Mouse (Mus musculus): ENCODE measurements around the gene Igfbpl1. TPM values are rescaled to one million over a fixed set of nuclear protein-coding genes. Genes with fewer than 3 reads are reported as not detected.

The Igfbpl1 gene
- polyA plus RNA-seq (2014; fragmentation: Nextera tagmentation; extraction: Ambion mirVana) = 0.26 and 0.40 TPM in 2 replicates

DNA sequence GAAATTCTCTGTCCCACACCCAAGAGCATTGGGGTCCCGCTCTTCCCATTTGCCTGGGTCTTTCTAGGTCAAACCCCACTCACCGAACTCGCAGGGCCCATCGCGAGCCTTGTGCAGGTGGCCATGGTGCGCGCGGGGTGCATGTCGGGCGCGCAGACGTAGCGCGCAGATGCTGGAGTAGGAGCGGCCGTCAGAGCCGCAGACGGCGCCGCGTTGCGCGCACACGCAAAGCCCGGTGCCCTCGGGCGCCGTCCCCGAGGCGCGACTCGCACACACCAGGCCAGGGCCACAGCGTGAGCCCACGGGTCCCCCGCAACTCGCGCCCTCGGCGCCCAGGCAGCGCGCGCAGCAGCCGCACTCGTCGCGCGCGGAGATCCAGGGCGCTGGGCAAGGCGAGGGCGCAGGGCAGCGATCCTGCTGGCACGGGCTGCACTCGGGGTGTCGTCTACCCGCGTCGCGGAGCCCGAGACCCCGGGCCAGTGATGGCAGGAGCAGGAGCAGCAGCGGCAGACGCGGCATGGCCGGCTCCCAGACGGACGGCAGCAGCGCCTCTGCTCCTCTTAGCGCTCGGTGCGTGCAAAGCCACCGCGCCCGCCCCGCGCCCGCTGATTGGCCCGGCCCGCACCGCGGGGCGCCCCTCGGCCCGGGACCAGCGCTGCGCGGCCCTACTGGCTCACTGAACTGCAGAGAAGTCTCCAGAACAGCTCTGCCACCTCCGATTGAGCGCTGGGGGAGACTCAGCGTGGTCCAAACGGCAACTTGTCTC lies at the start of gene Igfbpl1:
Igfbpl1 (minus strand) TSS at position 649 of the 766 bp plus-strand sequence.
- peaks cover 80% of the 10 kb centered on the region for H3K27me3 ChIP-seq (replicated peaks; ENCODE audit: control insufficient read depth, insufficient read depth, low read length)
- no peaks in the 10 kb centered on the region for H3K36me3 ChIP-seq (ENCODE audit: control insufficient read depth, insufficient read depth, low read length)
- no peak within 1 kb of the TSS for H3K9ac ChIP-seq (ENCODE audit: low read depth, low read length)
- DNase-seq (ENCODE audit: low spot score) (no peak), ATAC-seq (replicated peaks; ENCODE audit: low FRiP score) (no peak)
- WGBS = 2% methylated on average over 91 of the region's 91 CpGs
- peaks cover 6% of the 10 kb centered on the region for H3K4me1 ChIP-seq (replicated peaks; ENCODE audit: control insufficient read depth, insufficient read depth, low read length)
- H3K27ac ChIP-seq (ENCODE audit: low read depth, low read length) = no peak within 1 kb of the TSS
- peak within 1 kb of the TSS; percentile 37 for H3K4me3 ChIP-seq (ENCODE audit: low read depth, low read length)
- no peaks in the 10 kb centered on the region for H3K9me3 ChIP-seq (ENCODE audit: control insufficient read depth, low read length)
- peak within 1 kb of the TSS; percentile 62 for H3K4me2 ChIP-seq

- H3K9ac ChIP-seq (ENCODE audit: low read depth, low read length) = no peak overlapping the region
- DNase-seq (ENCODE audit: low spot score) (no peak), ATAC-seq (replicated peaks; ENCODE audit: low FRiP score) (no peak)
- H3K4me1 ChIP-seq (replicated peaks; ENCODE audit: control insufficient read depth, insufficient read depth, low read length) = no peaks in the 10 kb centered on the region
- no peaks in the 10 kb centered on the region for H3K36me3 ChIP-seq (ENCODE audit: control insufficient read depth, insufficient read depth, low read length)
- H3K27ac ChIP-seq (ENCODE audit: low read depth, low read length) = no peak overlapping the region
- no peak overlapping the region for H3K4me2 ChIP-seq
- H3K9me3 ChIP-seq (ENCODE audit: control insufficient read depth, low read length) = 0 out of 2 replicates have a peak, but pooled peaks cover 4% of the 10 kb centered on the region
- no peak overlapping the region for H3K4me3 ChIP-seq (ENCODE audit: low read depth, low read length)
- H3K27me3 ChIP-seq (replicated peaks; ENCODE audit: control insufficient read depth, insufficient read depth, low read length) = no peaks in the 10 kb centered on the region
- WGBS = 79% methylated on average over 2 of the region's 2 CpGs
Observed at GRCm38 (mm10) chr4:45872147-45872546, 45.4 kb upstream of the Igfbpl1 start.

GRCm38 (mm10) chr4:45869021-45869815 lies 42.5 kb upstream of the Igfbpl1 start:
- no peak for DNase-seq (ENCODE audit: low spot score)
- Histone ChIP-seq H3K27me3 (replicated peaks; ENCODE audit: control insufficient read depth, insufficient read depth, low read length) (no peaks in the 10 kb centered on the region; the same call in 1 of the 2 replicates), H3K4me1 (replicated peaks; ENCODE audit: control insufficient read depth, insufficient read depth, low read length) (no peaks in the 10 kb centered on the region), H3K36me3 (ENCODE audit: control insufficient read depth, insufficient read depth, low read length) (no peaks in the 10 kb centered on the region), H3K9ac (ENCODE audit: low read depth, low read length) (no peak overlapping the region), H3K27ac (ENCODE audit: low read depth, low read length) (no peak overlapping the region), H3K4me3 (ENCODE audit: low read depth, low read length) (no peak overlapping the region), H3K4me2 (peak overlapping the region; percentile 18; the same call in 1 of the 2 replicates), H3K9me3 (ENCODE audit: control insufficient read depth, low read length) (no peaks in the 10 kb centered on the region)
- WGBS = 28% methylated on average over 24 of the region's 24 CpGs
- no peak for ATAC-seq (replicated peaks; ENCODE audit: low FRiP score)

- Histone ChIP-seq H3K27me3 (replicated peaks; ENCODE audit: control insufficient read depth, insufficient read depth, low read length) (no peaks in the 10 kb centered on the region; the same call in 1 of the 2 replicates), H3K36me3 (ENCODE audit: control insufficient read depth, insufficient read depth, low read length) (no peaks in the 10 kb centered on the region), H3K4me1 (replicated peaks; ENCODE audit: control insufficient read depth, insufficient read depth, low read length) (no peaks in the 10 kb centered on the region), H3K9me3 (ENCODE audit: control insufficient read depth, low read length) (no peaks in the 10 kb centered on the region), H3K4me2 (no peak overlapping the region), H3K9ac (ENCODE audit: low read depth, low read length) (no peak overlapping the region), H3K4me3 (ENCODE audit: low read depth, low read length) (no peak overlapping the region), H3K27ac (ENCODE audit: low read depth, low read length) (no peak overlapping the region)
- ATAC-seq (replicated peaks; ENCODE audit: low FRiP score) (no peak), DNase-seq (ENCODE audit: low spot score) (no peak)
- 81% methylated on average over 8 of the region's 8 CpGs for WGBS
Observed at GRCm38 (mm10) chr4:45867416-45867815, 40.7 kb upstream of the Igfbpl1 start.

- H3K4me3 ChIP-seq (ENCODE audit: low read depth, low read length) = no peak overlapping the region
- no peak overlapping the region for H3K27ac ChIP-seq (ENCODE audit: low read depth, low read length)
- H3K4me2 ChIP-seq = no peak overlapping the region
- DNase-seq (ENCODE audit: low spot score) = no peak
- H3K4me1 ChIP-seq (replicated peaks; ENCODE audit: control insufficient read depth, insufficient read depth, low read length) = no peaks in the 10 kb centered on the region
- no peak overlapping the region for H3K9ac ChIP-seq (ENCODE audit: low read depth, low read length)
- no peak for ATAC-seq (replicated peaks; ENCODE audit: low FRiP score)
- no peaks in the 10 kb centered on the region for H3K9me3 ChIP-seq (ENCODE audit: control insufficient read depth, low read length)
- WGBS = 54% methylated on average over 5 of the region's 5 CpGs
- H3K27me3 ChIP-seq (replicated peaks; ENCODE audit: control insufficient read depth, insufficient read depth, low read length) = no peaks in the 10 kb centered on the region; the same call in 1 of the 2 replicates
- no peaks in the 10 kb centered on the region for H3K36me3 ChIP-seq (ENCODE audit: control insufficient read depth, insufficient read depth, low read length)
Observed at GRCm38 (mm10) chr4:45861160-45861559, 34.4 kb upstream of the Igfbpl1 start.

DNA sequence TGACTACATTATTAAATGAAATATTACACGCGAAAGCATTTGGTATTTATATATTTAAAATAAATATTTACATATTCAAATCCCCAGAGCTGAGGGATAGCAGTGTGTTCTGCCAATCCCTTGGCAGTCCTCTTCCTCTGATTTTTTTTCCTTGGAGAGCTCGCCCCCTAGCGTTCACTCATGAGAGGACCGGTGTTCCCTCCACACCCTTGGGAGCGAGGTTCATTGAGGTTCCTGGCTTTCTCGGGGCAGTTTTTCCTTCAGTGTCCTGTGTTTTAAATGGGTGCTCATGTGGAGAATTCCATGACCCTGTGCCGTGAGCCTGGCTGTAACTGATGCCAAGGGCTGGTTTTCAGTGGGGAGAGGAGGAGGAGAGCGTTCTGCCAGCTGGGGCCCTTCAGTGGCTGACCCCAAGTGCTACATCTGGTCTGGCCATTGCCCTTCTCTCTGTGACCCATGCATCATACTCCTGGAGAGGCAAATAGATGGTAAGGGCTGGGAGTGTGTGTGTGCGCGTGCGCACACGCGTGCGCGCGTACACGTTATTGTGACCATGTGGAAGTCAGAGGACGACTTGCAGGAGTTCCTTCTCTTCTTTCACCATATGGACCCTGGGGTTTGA lies 29.2 kb upstream of the Igfbpl1 start:
- DNase-seq (ENCODE audit: low spot score) = peak; percentile 54
- H3K36me3 ChIP-seq (ENCODE audit: control insufficient read depth, insufficient read depth, low read length) = no peaks in the 10 kb centered on the region
- H3K4me3 ChIP-seq (ENCODE audit: low read depth, low read length) = no peak overlapping the region
- H3K4me1 ChIP-seq (replicated peaks; ENCODE audit: control insufficient read depth, insufficient read depth, low read length) = no peaks in the 10 kb centered on the region
- no peak overlapping the region for H3K4me2 ChIP-seq
- no peaks in the 10 kb centered on the region for H3K27me3 ChIP-seq (replicated peaks; ENCODE audit: control insufficient read depth, insufficient read depth, low read length)
- ATAC-seq (replicated peaks; ENCODE audit: low FRiP score) = no peak
- H3K27ac ChIP-seq (ENCODE audit: low read depth, low read length) = no peak overlapping the region
- H3K9ac ChIP-seq (ENCODE audit: low read depth, low read length) = no peak overlapping the region
- H3K9me3 ChIP-seq (ENCODE audit: control insufficient read depth, low read length) = no peaks in the 10 kb centered on the region
- 46% methylated on average over 19 of the region's 19 CpGs for WGBS

DNA sequence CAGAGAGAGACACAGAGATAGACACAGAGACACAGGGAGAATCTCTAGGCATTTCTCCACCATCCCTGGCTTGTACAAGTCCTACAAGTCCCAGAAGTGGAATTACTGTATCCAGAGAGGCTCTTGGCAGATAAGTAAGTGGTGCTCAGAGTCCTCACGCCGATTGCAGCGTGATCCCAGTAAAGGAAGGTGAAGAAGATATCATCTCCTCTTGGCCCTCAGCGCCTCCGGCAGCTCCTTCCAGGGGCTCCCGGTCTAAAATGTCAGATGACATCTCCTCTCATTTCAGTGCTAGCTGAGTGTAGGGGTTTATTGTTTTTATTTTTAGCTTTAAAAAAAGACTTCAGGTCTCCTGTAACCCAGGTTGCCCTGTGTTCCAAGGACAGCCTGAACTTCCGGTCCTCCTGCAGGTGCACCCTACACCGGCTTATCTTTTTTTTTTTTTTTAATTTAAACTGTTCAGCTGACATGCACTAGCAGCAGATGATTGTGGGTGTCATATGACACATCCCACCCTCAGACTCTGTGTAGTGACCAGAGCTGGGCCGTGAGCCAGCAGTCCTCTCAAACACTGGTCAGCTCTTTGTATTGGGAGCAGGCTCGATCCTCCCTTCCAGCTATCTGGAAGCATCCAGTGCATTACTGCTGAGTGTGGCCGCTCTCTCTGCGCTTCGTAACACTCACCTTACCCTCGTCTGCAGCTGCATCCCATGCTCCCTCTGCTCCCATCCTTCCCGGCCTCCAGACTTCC lies 26.9 kb upstream of the Igfbpl1 start:
- H3K4me2 ChIP-seq = no peak overlapping the region
- 69% methylated on average over 15 of the region's 15 CpGs for WGBS
- H3K36me3 ChIP-seq (ENCODE audit: control insufficient read depth, insufficient read depth, low read length) = no peaks in the 10 kb centered on the region
- H3K4me3 ChIP-seq (ENCODE audit: low read depth, low read length) = no peak overlapping the region
- no peak overlapping the region for H3K27ac ChIP-seq (ENCODE audit: low read depth, low read length)
- H3K9ac ChIP-seq (ENCODE audit: low read depth, low read length) = no peak overlapping the region
- H3K9me3 ChIP-seq (ENCODE audit: control insufficient read depth, low read length) = no peaks in the 10 kb centered on the region
- ATAC-seq (replicated peaks; ENCODE audit: low FRiP score) (no peak), DNase-seq (ENCODE audit: low spot score) (no peak)
- H3K27me3 ChIP-seq (replicated peaks; ENCODE audit: control insufficient read depth, insufficient read depth, low read length) = 0 out of 2 replicates have a peak, but pooled peaks cover 5% of the 10 kb centered on the region
- no peaks in the 10 kb centered on the region for H3K4me1 ChIP-seq (replicated peaks; ENCODE audit: control insufficient read depth, insufficient read depth, low read length)

DNA sequence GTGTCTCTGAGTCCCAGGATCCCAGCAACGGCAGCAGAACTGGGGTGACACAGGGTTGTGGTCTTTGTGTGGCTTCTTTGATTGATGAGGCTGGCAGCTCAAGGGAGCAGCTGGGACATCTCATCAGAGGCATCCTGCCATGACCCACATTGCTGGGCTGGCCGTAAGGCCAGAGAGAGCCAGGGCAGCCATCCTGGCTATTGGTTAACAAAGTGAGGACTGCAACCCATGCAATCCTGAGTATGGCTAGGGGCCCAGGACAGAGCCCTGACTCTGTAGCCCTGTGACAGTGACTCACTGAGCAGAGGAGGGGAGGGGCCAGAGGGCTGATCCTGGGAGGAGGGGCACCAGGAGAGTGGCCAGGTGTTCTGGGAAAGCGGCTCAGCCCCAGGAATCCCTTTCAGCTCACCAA lies 24.9 kb upstream of the Igfbpl1 start:
- WGBS = 29% methylated on average over 3 of the region's 3 CpGs
- 0 out of 2 replicates have a peak, but pooled peaks have one; percentile 34 for ATAC-seq (replicated peaks; ENCODE audit: low FRiP score)

More for the DNA sequence above, 24.9 kb upstream of the Igfbpl1 start:
- Histone ChIP-seq H3K9me3 (ENCODE audit: control insufficient read depth, low read length) (no peaks in the 10 kb centered on the region), H3K4me3 (ENCODE audit: low read depth, low read length) (no peak overlapping the region), H3K27me3 (replicated peaks; ENCODE audit: control insufficient read depth, insufficient read depth, low read length) (peaks cover 9% of the 10 kb centered on the region; the same call in 1 of the 2 replicates), H3K4me1 (replicated peaks; ENCODE audit: control insufficient read depth, insufficient read depth, low read length) (0 out of 2 replicates have a peak, but pooled peaks cover 2% of the 10 kb centered on the region), H3K4me2 (no peak overlapping the region), H3K27ac (ENCODE audit: low read depth, low read length) (no peak overlapping the region), H3K9ac (ENCODE audit: low read depth, low read length) (no peak overlapping the region), H3K36me3 (ENCODE audit: control insufficient read depth, insufficient read depth, low read length) (no peaks in the 10 kb centered on the region)
- DNase-seq (ENCODE audit: low spot score) = no peak

Data from liver, embryonic 11.5 days (tissue).